Mouse (Mus musculus) adrenal gland, postnatal 36 days (tissue): ENCODE data around the gene Krt7. TPM values are rescaled to one million over a fixed set of nuclear protein-coding genes. Genes with fewer than 3 reads are reported as not detected.
A peak's percentile ranks its signal among the peaks of the same experiment; 100 is the strongest.

Experiments used
- DNase-seq, 2 experiments: peaks; one replicate each; pipeline ENCODE4 v3.0.0; 2021; ENCODE audit warnings: mixed read lengths in 1 of 2
- total RNA-seq, 2 experiments: library from RNA; stranded (reverse); gene quantifications; 2 replicates each; pipeline ENCODE4 v1.2.3; 2021

Gene Krt7
- total RNA-seq, 2 experiments from 2014 or later: 0.89 to 1.8 TPM

- DNase-seq: no peak
Measured at GRCm38 (mm10) chr15:101375956-101376775, 34.7 kb upstream of the Krt7 start.

- no peak for DNase-seq
Measured at GRCm38 (mm10) chr15:101376776-101377061, 34.1 kb upstream of the Krt7 start.

- no peak for DNase-seq
Measured at GRCm38 (mm10) chr15:101378646-101379045, 32.2 kb upstream of the Krt7 start.

GRCm38 (mm10) chr15:101381758-101382157 is 29.1 kb upstream of the Krt7 start:
- peak; percentile 48 to 55 for DNase-seq

GRCm38 (mm10) chr15:101382811-101383210 is 28.0 kb upstream of the Krt7 start:
- DNase-seq: no peak

GRCm38 (mm10) chr15:101384610-101385009 is 26.2 kb upstream of the Krt7 start:
- DNase-seq: no peak

GRCm38 (mm10) chr15:101385064-101385463 is 25.8 kb upstream of the Krt7 start:
- DNase-seq: no peak

GRCm38 (mm10) chr15:101387176-101387575 is 23.7 kb upstream of the Krt7 start:
- peak in 1 of 2 experiments; percentile 42 for DNase-seq

GRCm38 (mm10) chr15:101388034-101388541 is 22.8 kb upstream of the Krt7 start:
- peak; percentile 36 to 52 for DNase-seq

- DNase-seq: no peak
Measured at GRCm38 (mm10) chr15:101390203-101390602, 20.6 kb upstream of the Krt7 start.

GRCm38 (mm10) chr15:101392251-101392650 is 18.6 kb upstream of the Krt7 start:
- no peak for DNase-seq

- no peak for DNase-seq
Measured at GRCm38 (mm10) chr15:101394908-101395307, 15.9 kb upstream of the Krt7 start.

GRCm38 (mm10) chr15:101396466-101396865 is 14.4 kb upstream of the Krt7 start:
- no peak for DNase-seq

GRCm38 (mm10) chr15:101396921-101397320 is 13.9 kb upstream of the Krt7 start:
- DNase-seq: no peak

- DNase-seq: no peak
Measured at GRCm38 (mm10) chr15:101397683-101398082, 13.2 kb upstream of the Krt7 start.

- no peak for DNase-seq
Measured at GRCm38 (mm10) chr15:101398269-101398668, 12.6 kb upstream of the Krt7 start.

- DNase-seq: no peak
Measured at GRCm38 (mm10) chr15:101412188-101412587, 1.3 kb downstream of the Krt7 start.

GRCm38 (mm10) chr15:101413916-101414635 is 3.2 kb downstream of the Krt7 start:
- DNase-seq: no peak

GRCm38 (mm10) chr15:101414807-101415565 is 4.1 kb downstream of the Krt7 start:
- DNase-seq: no peak

GRCm38 (mm10) chr15:101418950-101419349 is 8.1 kb downstream of the Krt7 start:
- DNase-seq: no peak

- no peak for DNase-seq
Measured at GRCm38 (mm10) chr15:101420903-101421302, 10.1 kb downstream of the Krt7 start.

- no peak for DNase-seq
Measured at GRCm38 (mm10) chr15:101424914-101425313, 14.1 kb downstream of the Krt7 start.

GRCm38 (mm10) chr15:101436611-101437010 is 25.8 kb downstream of the Krt7 start:
- DNase-seq: no peak
